Mouse (Mus musculus) ES-E14 (cell line): ENCODE results near the gene Rcsd1.

ENCODE experiments used
- CHD2 ChIP-seq: IDR thresholded peaks from 2 replicates; pipeline ENCODE4 v1.6.1; 2014; ENCODE audit warnings: mild to moderate bottlenecking, low read depth, low read length, inconsistent platforms
- HCFC1 ChIP-seq: IDR thresholded peaks from 2 replicates; pipeline ENCODE4 v1.6.1; 2012; ENCODE audit warnings: low read length, inconsistent platforms, borderline replicate concordance; ENCODE audit not compliant: insufficient read depth
- ZC3H11A ChIP-seq: IDR thresholded peaks from 2 replicates; pipeline ENCODE4 v1.6.1; 2012; ENCODE audit warnings: low read depth, mild to moderate bottlenecking, inconsistent platforms, low read length, borderline replicate concordance
- ZNF384 ChIP-seq: IDR thresholded peaks from 2 replicates; pipeline ENCODE4 v1.6.1; 2012; ENCODE audit warnings: low read depth, low read length, inconsistent platforms

DNA sequence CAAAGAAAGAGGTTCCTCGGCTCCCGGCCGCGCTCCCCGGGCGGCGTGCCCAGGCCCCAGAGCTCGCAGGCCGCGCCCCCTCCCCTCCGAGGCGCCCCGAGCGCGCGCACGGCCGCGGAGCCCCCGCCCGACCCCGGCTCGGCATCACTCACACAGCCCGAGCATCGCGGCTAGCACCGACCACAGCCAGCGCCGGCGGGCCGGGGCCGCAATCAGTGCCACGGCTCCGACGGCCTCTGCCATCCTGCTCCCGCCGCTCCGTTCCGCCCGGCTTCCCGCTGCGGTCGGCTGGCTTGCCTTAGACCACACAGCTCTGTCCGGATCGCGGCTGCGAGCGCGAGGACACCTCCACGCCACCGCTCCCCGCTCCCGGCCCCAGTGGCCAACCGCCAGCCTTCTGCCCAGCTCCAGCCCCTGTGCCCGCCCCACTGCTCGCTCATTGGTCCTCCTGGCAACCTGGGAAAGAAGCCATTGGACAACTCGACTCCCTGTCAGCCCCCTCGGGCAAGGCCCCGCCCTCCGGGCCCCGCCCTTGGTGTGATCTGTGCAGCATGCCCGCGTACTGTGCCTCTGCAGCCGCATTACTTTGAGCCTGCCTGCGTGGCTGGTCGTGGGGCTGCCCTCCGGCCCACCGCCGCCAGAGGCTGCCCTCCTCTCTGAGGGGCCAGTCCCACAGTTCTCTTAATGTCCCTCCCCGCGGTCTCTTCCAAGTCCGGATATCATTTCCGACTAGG is 75.2 kb downstream of the Rcsd1 start, which contains the start of gene Mpzl1:
- TF ChIP-seq ZC3H11A = no peak
- 0 out of 2 replicates have a peak, but pooled peaks have one; percentile 57 for TF ChIP-seq HCFC1
- peak; percentile 79 for TF ChIP-seq CHD2
- no peak for TF ChIP-seq ZNF384
